Mouse (Mus musculus): ENCODE measurements around the gene Tex48. TPM values are rescaled to one million over a fixed set of nuclear protein-coding genes. Genes with fewer than 3 reads are reported as not detected.

Gene Tex48
- polyA plus RNA-seq, 1 experiment, result not detected

DNA sequence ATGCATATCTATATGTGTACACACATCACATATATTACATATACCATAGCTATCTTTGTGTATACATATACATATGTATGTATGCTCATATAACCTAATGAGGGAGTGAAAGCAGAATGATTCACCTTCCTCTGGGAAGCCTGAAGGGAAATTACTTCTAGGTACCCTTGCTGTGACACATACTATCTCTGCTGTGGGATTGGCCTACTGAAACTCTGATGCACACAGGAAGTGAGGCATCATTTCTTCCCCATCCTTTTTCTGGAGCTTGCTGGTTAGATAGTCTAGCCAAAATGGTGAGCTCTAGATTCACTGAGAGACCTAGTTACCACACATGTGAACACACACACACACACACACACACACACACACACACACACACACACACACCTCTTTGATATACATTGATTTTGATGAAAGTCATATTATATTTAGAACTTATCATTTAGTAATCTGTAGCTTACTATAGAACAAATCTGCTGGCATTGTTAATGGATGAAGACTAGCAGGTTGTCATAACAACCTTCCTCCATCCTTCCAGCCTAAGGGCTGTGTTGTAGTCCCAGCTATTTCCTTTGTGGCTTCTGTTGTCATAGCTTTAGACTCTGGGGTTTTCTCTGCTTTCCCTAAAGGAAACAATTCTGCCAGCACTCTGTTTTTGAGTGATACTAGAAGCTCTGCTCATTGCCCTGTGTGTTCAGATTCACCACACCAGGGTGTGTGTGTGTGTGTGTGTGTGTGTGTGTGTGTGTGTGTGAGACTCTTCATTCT, 21.9 kb upstream of the Tex48 start:
- no peaks in the 10 kb centered on the region for H3K36me3 ChIP-seq (ENCODE audit: control insufficient read depth, insufficient read depth)
- TF ChIP-seq MYOD1 (IDR thresholded peaks at IDR 0.05; ENCODE audit: control insufficient read depth in 1 of 3, insufficient read length in 2 of 3, low read depth in 2 of 3) (no peak), TCF3 (IDR thresholded peaks at IDR 0.05; ENCODE audit: insufficient read length, low read depth) (no peak), TCF12 (IDR thresholded peaks at IDR 0.05; ENCODE audit: insufficient read depth, poor library complexity, severe bottlenecking) (no peak), POLR2A (IDR thresholded peaks at IDR 0.05; ENCODE audit: insufficient read length, low read depth) (no peak), MYOG (IDR thresholded peaks at IDR 0.05; ENCODE audit: control insufficient read depth in 1 of 3, insufficient read depth in 1 of 3, insufficient read length in 2 of 3, low read depth in 2 of 3) (no peak), MAX (IDR thresholded peaks at IDR 0.05; ENCODE audit: low read depth) (no peak), POLR2AphosphoS2 (IDR thresholded peaks at IDR 0.05; ENCODE audit: insufficient read length, low read depth) (no peak), USF1 (IDR thresholded peaks at IDR 0.05; ENCODE audit: low read depth) (no peak), E2F4 (IDR thresholded peaks at IDR 0.05; ENCODE audit: insufficient read depth) (no peak), SRF (IDR thresholded peaks at IDR 0.05; ENCODE audit: control insufficient read depth, insufficient read length, low read depth) (no peak), REST (IDR thresholded peaks at IDR 0.05; ENCODE audit: insufficient read depth, insufficient read length) (no peak), CEBPB (IDR thresholded peaks at IDR 0.05; ENCODE audit: insufficient read depth, poor library complexity, severe bottlenecking) (no peak)
- H3K4me3 ChIP-seq, result no peak overlapping the region
- no peaks in the 10 kb centered on the region for H3K27me3 ChIP-seq (ENCODE audit: control insufficient read depth, insufficient read depth, insufficient read length)
- no peak overlapping the region for H3K4me2 ChIP-seq (ENCODE audit: low read depth)
- H3K79me2 ChIP-seq (ENCODE audit: control insufficient read depth, insufficient read depth), result no peaks in the 10 kb centered on the region
- no peak overlapping the region for H3ac ChIP-seq (ENCODE audit: control insufficient read depth, insufficient read length)

DNA sequence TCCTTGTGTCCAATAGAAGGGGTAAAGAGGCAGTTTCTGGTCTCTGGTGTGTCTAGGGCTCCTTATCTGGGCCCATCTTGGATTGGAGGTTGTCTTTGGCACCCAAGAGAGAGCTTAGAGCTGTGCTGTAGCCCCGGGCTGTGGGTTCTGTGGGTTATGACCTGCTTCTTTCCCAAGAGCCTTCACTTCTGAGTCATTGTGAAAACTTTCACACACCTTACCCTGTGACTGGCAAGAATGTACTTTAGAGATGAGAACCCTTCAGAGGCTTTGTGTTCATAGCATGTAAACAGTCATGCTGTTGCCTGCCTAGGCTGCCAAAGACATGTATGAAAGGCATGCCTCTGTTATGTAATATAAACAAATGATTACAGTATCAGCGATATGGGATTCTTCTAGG, 17.6 kb upstream of the Tex48 start:
- TF ChIP-seq SRF (IDR thresholded peaks at IDR 0.05; ENCODE audit: control insufficient read depth, insufficient read length, low read depth), result no peak
- no peak for TF ChIP-seq MYOG (IDR thresholded peaks at IDR 0.05; ENCODE audit: control insufficient read depth in 1 of 3, insufficient read depth in 1 of 3, insufficient read length in 2 of 3, low read depth in 2 of 3)
- TF ChIP-seq USF1 (IDR thresholded peaks at IDR 0.05; ENCODE audit: low read depth), result no peak
- no peak for TF ChIP-seq CEBPB (IDR thresholded peaks at IDR 0.05; ENCODE audit: insufficient read depth, poor library complexity, severe bottlenecking)
- TF ChIP-seq E2F4 (IDR thresholded peaks at IDR 0.05; ENCODE audit: insufficient read depth), result no peak
- TF ChIP-seq TCF12 (IDR thresholded peaks at IDR 0.05; ENCODE audit: insufficient read depth, poor library complexity, severe bottlenecking), result no peak
- TF ChIP-seq POLR2AphosphoS2 (IDR thresholded peaks at IDR 0.05; ENCODE audit: insufficient read length, low read depth), result no peak
- TF ChIP-seq MAX (IDR thresholded peaks at IDR 0.05; ENCODE audit: low read depth), result no peak
- TF ChIP-seq TCF3 (IDR thresholded peaks at IDR 0.05; ENCODE audit: insufficient read length, low read depth), result no peak
- TF ChIP-seq MYOD1 (IDR thresholded peaks at IDR 0.05; ENCODE audit: control insufficient read depth in 1 of 3, insufficient read length in 2 of 3, low read depth in 2 of 3), result no peak
- no peak for TF ChIP-seq POLR2A (IDR thresholded peaks at IDR 0.05; ENCODE audit: insufficient read length, low read depth)

DNA sequence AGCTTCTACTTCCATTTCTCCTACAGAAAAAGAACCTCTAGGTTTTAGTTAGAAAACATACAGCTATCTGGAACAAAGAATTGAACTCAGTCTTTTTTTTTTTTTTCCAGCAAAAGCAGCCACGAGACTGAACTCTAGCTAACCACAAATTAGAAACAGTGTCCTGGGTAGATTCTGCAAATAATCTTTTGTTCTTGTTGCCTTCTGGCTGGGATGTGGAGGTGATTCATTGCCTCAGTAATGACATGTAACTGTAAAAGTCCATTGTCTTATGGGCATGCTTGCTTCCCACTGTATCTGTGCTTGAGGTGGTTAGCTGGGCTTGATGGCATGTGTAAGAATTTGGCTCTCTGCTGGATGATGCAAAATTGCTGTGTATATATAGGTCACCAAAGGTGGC, 16.4 kb upstream of the Tex48 start:
- no peaks in the 10 kb centered on the region for H3K79me2 ChIP-seq (ENCODE audit: control insufficient read depth, insufficient read depth)
- H3K27me3 ChIP-seq (ENCODE audit: control insufficient read depth, insufficient read depth, insufficient read length), result no peaks in the 10 kb centered on the region
- TF ChIP-seq CEBPB (IDR thresholded peaks at IDR 0.05; ENCODE audit: insufficient read depth, poor library complexity, severe bottlenecking) (no peak), SRF (IDR thresholded peaks at IDR 0.05; ENCODE audit: control insufficient read depth, insufficient read length, low read depth) (no peak), MYOD1 (IDR thresholded peaks at IDR 0.05; ENCODE audit: control insufficient read depth in 1 of 3, insufficient read length in 2 of 3, low read depth in 2 of 3) (no peak), MAX (IDR thresholded peaks at IDR 0.05; ENCODE audit: low read depth) (no peak), USF1 (IDR thresholded peaks at IDR 0.05; ENCODE audit: low read depth) (no peak), MYOG (IDR thresholded peaks at IDR 0.05; ENCODE audit: control insufficient read depth in 1 of 3, insufficient read depth in 1 of 3, insufficient read length in 2 of 3, low read depth in 2 of 3) (no peak), REST (IDR thresholded peaks at IDR 0.05; ENCODE audit: insufficient read depth, insufficient read length) (no peak), POLR2AphosphoS2 (IDR thresholded peaks at IDR 0.05; ENCODE audit: insufficient read length, low read depth) (no peak), TCF3 (IDR thresholded peaks at IDR 0.05; ENCODE audit: insufficient read length, low read depth) (no peak), E2F4 (IDR thresholded peaks at IDR 0.05; ENCODE audit: insufficient read depth) (no peak), TCF12 (IDR thresholded peaks at IDR 0.05; ENCODE audit: insufficient read depth, poor library complexity, severe bottlenecking) (no peak), POLR2A (IDR thresholded peaks at IDR 0.05; ENCODE audit: insufficient read length, low read depth) (no peak)
- H3K4me3 ChIP-seq, result no peak overlapping the region
- no peak overlapping the region for H3K4me2 ChIP-seq (ENCODE audit: low read depth)
- no peak overlapping the region for H3ac ChIP-seq (ENCODE audit: control insufficient read depth, insufficient read length)
- no peaks in the 10 kb centered on the region for H3K36me3 ChIP-seq (ENCODE audit: control insufficient read depth, insufficient read depth)

More for the DNA sequence above, 17.6 kb upstream of the Tex48 start:
- no peak overlapping the region for H3K4me2 ChIP-seq (ENCODE audit: low read depth)
- H3K4me3 ChIP-seq, result no peak overlapping the region
- H3K79me2 ChIP-seq (ENCODE audit: control insufficient read depth, insufficient read depth), result no peaks in the 10 kb centered on the region
- no peaks in the 10 kb centered on the region for H3K27me3 ChIP-seq (ENCODE audit: control insufficient read depth, insufficient read depth, insufficient read length)
- H3K36me3 ChIP-seq (ENCODE audit: control insufficient read depth, insufficient read depth), result no peaks in the 10 kb centered on the region
- no peak overlapping the region for H3ac ChIP-seq (ENCODE audit: control insufficient read depth, insufficient read length)

- no peaks in the 10 kb centered on the region for H3K36me3 ChIP-seq (ENCODE audit: control insufficient read depth, insufficient read depth)
- H3ac ChIP-seq (ENCODE audit: control insufficient read depth, insufficient read length), result no peak overlapping the region
- no peak overlapping the region for H3K4me2 ChIP-seq (ENCODE audit: low read depth)
- no peak for TF ChIP-seq E2F4 (IDR thresholded peaks at IDR 0.05; ENCODE audit: insufficient read depth)
- TF ChIP-seq TCF3 (IDR thresholded peaks at IDR 0.05; ENCODE audit: insufficient read length, low read depth), result no peak
- no peak for TF ChIP-seq TCF12 (IDR thresholded peaks at IDR 0.05; ENCODE audit: insufficient read depth, poor library complexity, severe bottlenecking)
- no peak for TF ChIP-seq MYOD1 (IDR thresholded peaks at IDR 0.05; ENCODE audit: control insufficient read depth in 1 of 3, insufficient read length in 2 of 3, low read depth in 2 of 3)
- no peak for TF ChIP-seq USF1 (IDR thresholded peaks at IDR 0.05; ENCODE audit: low read depth)
- TF ChIP-seq SRF (IDR thresholded peaks at IDR 0.05; ENCODE audit: control insufficient read depth, insufficient read length, low read depth), result no peak
- no peak for TF ChIP-seq POLR2A (IDR thresholded peaks at IDR 0.05; ENCODE audit: insufficient read length, low read depth)
- no peak for TF ChIP-seq REST (IDR thresholded peaks at IDR 0.05; ENCODE audit: insufficient read depth, insufficient read length)
- no peak for TF ChIP-seq CEBPB (IDR thresholded peaks at IDR 0.05; ENCODE audit: insufficient read depth, poor library complexity, severe bottlenecking)
- no peak overlapping the region for H3K4me3 ChIP-seq
- H3K27me3 ChIP-seq (ENCODE audit: control insufficient read depth, insufficient read depth, insufficient read length), result no peaks in the 10 kb centered on the region
- no peaks in the 10 kb centered on the region for H3K79me2 ChIP-seq (ENCODE audit: control insufficient read depth, insufficient read depth)
These were observed 11.0 kb upstream of the Tex48 start for GRCm38 (mm10) chr4:63633181-63633580.

All from myocyte (in vitro differentiated cells).